Mouse (Mus musculus): ENCODE data around the gene B3gntl1.
A peak's percentile ranks its signal among the peaks of the same experiment; 100 is the strongest.
"Not testable (repeated sequence)": the region's sequence is repeated elsewhere in the genome, so short reads cannot be mapped to it uniquely, and the experiment has no call there.

B3gntl1 gene

GRCm38 (mm10) chr11:121667541-121667940 is 5.4 kb downstream of the B3gntl1 start:
- H3K36me3 ChIP-seq (ENCODE audit: control insufficient read depth, insufficient read depth, low read length, poor library complexity, severe bottlenecking) = no peaks in the 10 kb centered on the region
- DNase-seq (ENCODE audit: low read depth, low spot score) = no peak
- H3K27me3 ChIP-seq (ENCODE audit: control insufficient read depth, insufficient read depth, low read length, poor library complexity, severe bottlenecking) = no peaks in the 10 kb centered on the region

- Histone ChIP-seq H3K36me3 (ENCODE audit: control insufficient read depth, insufficient read depth, low read length, poor library complexity, severe bottlenecking) (no peaks in the 10 kb centered on the region), H3K27me3 (ENCODE audit: control insufficient read depth, insufficient read depth, low read length, poor library complexity, severe bottlenecking) (no peaks in the 10 kb centered on the region)
- no peak for DNase-seq (ENCODE audit: low read depth, low spot score)
Measured at GRCm38 (mm10) chr11:121661116-121661515, 11.8 kb downstream of the B3gntl1 start.

GRCm38 (mm10) chr11:121660604-121661003 is 12.3 kb downstream of the B3gntl1 start:
- not testable (repeated sequence) for DNase-seq (ENCODE audit: low read depth, low spot score); H3K36me3 ChIP-seq (ENCODE audit: control insufficient read depth, insufficient read depth, low read length, poor library complexity, severe bottlenecking); H3K27me3 ChIP-seq (ENCODE audit: control insufficient read depth, insufficient read depth, low read length, poor library complexity, severe bottlenecking)

GRCm38 (mm10) chr11:121658151-121658550 is 14.8 kb downstream of the B3gntl1 start:
- DNase-seq (ENCODE audit: low read depth, low spot score) = no peak
- H3K36me3 ChIP-seq (ENCODE audit: control insufficient read depth, insufficient read depth, low read length, poor library complexity, severe bottlenecking) = 0 out of 2 replicates have a peak, but pooled peaks cover 2% of the 10 kb centered on the region
- H3K27me3 ChIP-seq (ENCODE audit: control insufficient read depth, insufficient read depth, low read length, poor library complexity, severe bottlenecking) = no peaks in the 10 kb centered on the region

GRCm38 (mm10) chr11:121655807-121656511 is 17.0 kb downstream of the B3gntl1 start:
- no peak for DNase-seq (ENCODE audit: low read depth, low spot score)
- H3K36me3 ChIP-seq (ENCODE audit: control insufficient read depth, insufficient read depth, low read length, poor library complexity, severe bottlenecking) = 0 out of 2 replicates have a peak, but pooled peaks cover 2% of the 10 kb centered on the region
- no peaks in the 10 kb centered on the region for H3K27me3 ChIP-seq (ENCODE audit: control insufficient read depth, insufficient read depth, low read length, poor library complexity, severe bottlenecking)

DNA sequence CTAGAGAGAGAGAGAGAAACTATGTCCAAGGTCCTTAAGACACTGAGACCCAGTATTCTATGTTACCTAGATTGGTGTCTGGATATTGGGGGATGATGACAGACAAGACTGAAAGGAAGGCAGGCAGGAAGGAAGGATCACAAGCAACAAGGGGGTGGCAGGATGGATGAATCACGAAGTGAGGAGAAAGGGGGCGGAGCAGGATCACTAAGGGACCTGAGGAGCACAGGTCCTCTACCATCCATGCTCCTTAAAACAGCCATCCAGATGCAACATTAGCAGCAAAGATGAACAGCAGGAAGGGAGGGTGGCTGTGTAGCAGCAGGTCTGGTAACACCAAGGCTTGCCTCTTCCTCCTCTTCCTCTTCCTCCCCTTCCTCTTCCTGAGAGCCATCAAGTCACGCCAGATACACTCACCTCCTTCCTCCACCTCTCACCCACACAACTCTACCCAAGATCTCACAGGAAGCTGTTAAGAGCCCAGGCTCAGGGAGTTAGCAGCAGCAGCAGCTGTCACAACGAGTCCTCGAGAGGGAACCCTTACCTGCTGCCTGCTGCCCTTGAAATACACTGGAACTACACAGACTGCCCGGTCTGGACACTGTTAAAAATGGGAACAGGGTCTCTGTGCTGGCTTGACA is 17.7 kb downstream of the B3gntl1 start:
- DNase-seq (ENCODE audit: low read depth, low spot score) = no peak
- peaks cover 5% of the 10 kb centered on the region; the same call in 1 of the 2 replicates for H3K36me3 ChIP-seq (ENCODE audit: control insufficient read depth, insufficient read depth, low read length, poor library complexity, severe bottlenecking)
- no peaks in the 10 kb centered on the region for H3K27me3 ChIP-seq (ENCODE audit: control insufficient read depth, insufficient read depth, low read length, poor library complexity, severe bottlenecking)

DNA sequence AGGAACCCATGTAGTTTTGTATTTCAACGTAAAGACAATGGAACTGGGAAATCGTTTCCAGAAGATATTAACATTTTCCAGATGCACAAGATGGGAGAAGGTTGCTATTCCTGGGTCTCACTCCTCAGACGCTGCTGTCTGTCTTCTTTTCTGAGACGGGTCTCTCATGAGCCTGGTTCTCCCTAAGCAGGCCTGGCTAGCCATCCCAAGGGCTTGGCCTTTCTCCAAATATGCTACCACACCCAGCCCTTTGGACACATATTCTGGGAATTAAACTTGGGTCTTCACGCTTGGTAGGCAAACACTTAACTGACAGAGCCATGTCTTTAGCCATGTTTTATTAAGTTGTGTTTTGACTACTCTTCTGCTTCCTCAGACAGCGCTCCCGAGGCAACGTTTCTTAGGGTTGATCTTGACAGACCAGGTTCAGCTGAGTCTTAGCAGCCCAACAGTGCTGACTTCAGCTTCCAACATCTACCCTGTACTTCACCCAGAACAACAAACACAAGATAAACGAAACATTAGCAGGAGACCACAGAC is 18.5 kb downstream of the B3gntl1 start:
- peaks cover 5% of the 10 kb centered on the region; the same call in 1 of the 2 replicates for H3K36me3 ChIP-seq (ENCODE audit: control insufficient read depth, insufficient read depth, low read length, poor library complexity, severe bottlenecking)
- DNase-seq (ENCODE audit: low read depth, low spot score) = no peak
- H3K27me3 ChIP-seq (ENCODE audit: control insufficient read depth, insufficient read depth, low read length, poor library complexity, severe bottlenecking) = no peaks in the 10 kb centered on the region

GRCm38 (mm10) chr11:121653631-121654030 is 19.3 kb downstream of the B3gntl1 start:
- DNase-seq (ENCODE audit: low read depth, low spot score) = no peak
- peaks cover 5% of the 10 kb centered on the region; the same call in 1 of the 2 replicates for H3K36me3 ChIP-seq (ENCODE audit: control insufficient read depth, insufficient read depth, low read length, poor library complexity, severe bottlenecking)
- H3K27me3 ChIP-seq (ENCODE audit: control insufficient read depth, insufficient read depth, low read length, poor library complexity, severe bottlenecking) = no peaks in the 10 kb centered on the region

- DNase-seq (ENCODE audit: low read depth, low spot score) = peak; percentile 73
- Histone ChIP-seq H3K27me3 (ENCODE audit: control insufficient read depth, insufficient read depth, low read length, poor library complexity, severe bottlenecking) (no peaks in the 10 kb centered on the region), H3K36me3 (ENCODE audit: control insufficient read depth, insufficient read depth, low read length, poor library complexity, severe bottlenecking) (peaks cover 5% of the 10 kb centered on the region; the same call in 1 of the 2 replicates)
Measured at GRCm38 (mm10) chr11:121652547-121653305, 20.2 kb downstream of the B3gntl1 start.

DNA sequence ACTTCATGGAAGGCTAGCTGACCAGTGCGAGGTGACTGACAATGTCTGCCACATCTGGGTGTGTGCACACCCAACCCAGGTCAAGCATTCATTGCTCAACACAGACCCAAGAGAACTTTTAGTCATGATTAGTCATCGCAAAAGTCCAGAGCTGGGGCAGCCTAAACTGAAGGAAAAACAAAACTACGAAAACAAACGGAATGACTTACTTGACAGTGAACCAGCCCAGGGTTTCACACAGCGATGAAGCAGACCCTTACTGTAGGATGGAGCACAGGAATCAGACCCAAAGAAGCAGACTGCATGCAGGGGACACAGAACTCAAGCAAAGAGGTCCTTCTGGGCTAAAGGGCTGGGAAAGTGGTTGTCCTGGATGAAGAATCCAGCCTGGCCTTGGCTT is 21.0 kb downstream of the B3gntl1 start:
- no peak for DNase-seq (ENCODE audit: low read depth, low spot score)
- H3K36me3 ChIP-seq (ENCODE audit: control insufficient read depth, insufficient read depth, low read length, poor library complexity, severe bottlenecking) = peaks cover 8% of the 10 kb centered on the region; the same call in 1 of the 2 replicates
- no peaks in the 10 kb centered on the region for H3K27me3 ChIP-seq (ENCODE audit: control insufficient read depth, insufficient read depth, low read length, poor library complexity, severe bottlenecking)

DNA sequence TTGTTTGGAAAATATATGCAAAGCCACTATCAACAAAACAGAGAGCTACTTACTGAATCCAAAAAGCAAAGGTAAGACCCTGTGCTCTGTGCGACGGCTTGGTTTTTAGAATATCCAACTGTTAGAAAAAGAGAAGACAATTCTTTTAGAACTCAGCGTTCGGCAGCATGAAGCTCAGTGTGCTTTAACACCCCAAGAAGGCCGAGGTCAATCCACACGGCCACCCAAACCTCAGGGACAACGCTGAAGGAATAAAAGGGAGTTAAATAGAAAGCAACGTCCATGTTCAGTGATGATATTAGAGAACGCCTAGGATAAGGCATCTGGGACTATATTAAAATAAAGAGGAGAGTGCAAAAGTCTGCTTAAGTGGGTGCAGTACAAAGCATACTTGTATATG is 21.4 kb downstream of the B3gntl1 start:
- H3K27me3 ChIP-seq (ENCODE audit: control insufficient read depth, insufficient read depth, low read length, poor library complexity, severe bottlenecking) = no peaks in the 10 kb centered on the region
- no peak for DNase-seq (ENCODE audit: low read depth, low spot score)

DNA sequence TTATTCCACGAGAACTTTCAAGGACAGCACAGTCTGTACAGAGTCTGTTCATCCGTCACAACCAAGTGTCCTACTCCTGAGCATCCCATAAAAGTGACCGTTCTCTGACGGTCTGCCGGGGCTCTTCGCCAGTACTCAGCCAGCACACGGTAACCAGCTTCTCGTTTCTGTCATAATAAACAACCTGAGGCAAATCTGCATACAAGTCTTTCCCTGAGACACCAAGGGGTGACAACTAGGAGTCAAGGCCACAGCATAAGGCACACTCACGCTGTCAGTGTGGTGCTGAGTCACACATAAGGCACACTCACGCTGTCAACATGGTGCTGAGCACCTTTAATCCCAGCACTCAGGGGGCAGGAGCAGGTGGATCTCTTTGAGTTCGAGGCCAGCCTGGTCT is 22.3 kb downstream of the B3gntl1 start:
- Histone ChIP-seq H3K27me3 (ENCODE audit: control insufficient read depth, insufficient read depth, low read length, poor library complexity, severe bottlenecking) (no peaks in the 10 kb centered on the region), H3K36me3 (ENCODE audit: control insufficient read depth, insufficient read depth, low read length, poor library complexity, severe bottlenecking) (peaks cover 8% of the 10 kb centered on the region; the same call in 1 of the 2 replicates)
- no peak for DNase-seq (ENCODE audit: low read depth, low spot score)

More for the DNA sequence above, 21.4 kb downstream of the B3gntl1 start:
- H3K36me3 ChIP-seq (ENCODE audit: control insufficient read depth, insufficient read depth, low read length, poor library complexity, severe bottlenecking) = peaks cover 8% of the 10 kb centered on the region; the same call in 1 of the 2 replicates

DNA sequence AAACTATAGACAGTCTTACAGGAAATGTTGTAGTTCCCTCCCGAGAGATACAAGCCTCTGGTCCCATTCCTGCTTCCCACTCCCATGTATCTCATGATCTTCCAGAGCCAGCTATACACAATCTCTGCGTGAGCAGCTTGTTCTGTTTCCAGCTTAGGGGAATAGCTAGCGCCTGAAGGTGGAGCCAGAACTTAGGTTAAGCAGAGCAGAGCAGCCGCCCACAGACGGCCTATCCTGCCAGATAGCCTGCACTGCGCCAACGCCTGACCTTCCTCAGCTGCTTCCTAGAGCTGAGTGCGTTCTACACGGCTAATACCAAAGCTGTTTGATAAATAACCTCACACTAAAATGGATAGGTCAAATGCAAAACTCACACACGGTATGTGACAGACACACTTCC is 23.1 kb downstream of the B3gntl1 start:
- no peak for DNase-seq (ENCODE audit: low read depth, low spot score)
- Histone ChIP-seq H3K36me3 (ENCODE audit: control insufficient read depth, insufficient read depth, low read length, poor library complexity, severe bottlenecking) (peaks cover 8% of the 10 kb centered on the region; the same call in 1 of the 2 replicates), H3K27me3 (ENCODE audit: control insufficient read depth, insufficient read depth, low read length, poor library complexity, severe bottlenecking) (no peaks in the 10 kb centered on the region)

GRCm38 (mm10) chr11:121648166-121648565 is 24.8 kb downstream of the B3gntl1 start:
- H3K27me3 ChIP-seq (ENCODE audit: control insufficient read depth, insufficient read depth, low read length, poor library complexity, severe bottlenecking) = no peaks in the 10 kb centered on the region
- H3K36me3 ChIP-seq (ENCODE audit: control insufficient read depth, insufficient read depth, low read length, poor library complexity, severe bottlenecking) = peaks cover 7% of the 10 kb centered on the region; the same call in 1 of the 2 replicates
- no peak for DNase-seq (ENCODE audit: low read depth, low spot score)
